Mouse (Mus musculus) stomach, postnatal 0 days (tissue): ENCODE results near the gene Hsbp1.

Experiments
- CTCF ChIP-seq: IDR thresholded peaks from 2 replicates; pipeline ENCODE4 v1.5.1; 2016; ENCODE audit warnings: antibody characterized with exemption, low read depth, mild to moderate bottlenecking, moderate library complexity
- EP300 ChIP-seq: optimal IDR thresholded peaks from 2 replicates; pipeline ENCODE3; 2016; ENCODE audit warnings: antibody characterized with exemption

GRCm38 (mm10) chr8:119351647-119352046, 7.4 kb downstream of the Hsbp1 start:
- TF ChIP-seq CTCF (no peak), EP300 (no peak)
